Mouse (Mus musculus): Measurements from ENCODE around the gene Ces4a. TPM values are rescaled to one million over a fixed set of nuclear protein-coding genes. Genes with fewer than 3 reads are reported as not detected.
"Not testable (repeated sequence)": the region's sequence is repeated elsewhere in the genome, so short reads cannot be mapped to it uniquely, and the experiment has no call there.

Ces4a gene
- polyA plus RNA-seq, 1 experiment from 2014 or later = not detected

- H3K4me2 ChIP-seq = peak overlapping the region; percentile 79
- H3K27me3 ChIP-seq = peaks cover 57% of the 10 kb centered on the region
- H3K27ac ChIP-seq (replicated peaks) = 0 out of 2 replicates have a peak overlapping the region, but pooled peaks have one; percentile 38
- WGBS (ENCODE audit: insufficient replicate concordance) = 3% methylated on average over 5 of the region's 5 CpGs
- H3K9ac ChIP-seq = no peak overlapping the region
- no peaks in the 10 kb centered on the region for H3K36me3 ChIP-seq (replicated peaks)
- H3K9me3 ChIP-seq (replicated peaks) = no peaks in the 10 kb centered on the region
- peak overlapping the region; percentile 67 for H3K4me3 ChIP-seq (replicated peaks)
- H3K4me1 ChIP-seq (replicated peaks) = peaks cover 20% of the 10 kb centered on the region
- ATAC-seq (ENCODE audit: insufficient read depth) = peak; percentile 8; the same call in 1 of the 2 replicates
These were observed 38.4 kb downstream of the Ces4a start for GRCm38 (mm10) chr8:105170041-105170380.

DNA sequence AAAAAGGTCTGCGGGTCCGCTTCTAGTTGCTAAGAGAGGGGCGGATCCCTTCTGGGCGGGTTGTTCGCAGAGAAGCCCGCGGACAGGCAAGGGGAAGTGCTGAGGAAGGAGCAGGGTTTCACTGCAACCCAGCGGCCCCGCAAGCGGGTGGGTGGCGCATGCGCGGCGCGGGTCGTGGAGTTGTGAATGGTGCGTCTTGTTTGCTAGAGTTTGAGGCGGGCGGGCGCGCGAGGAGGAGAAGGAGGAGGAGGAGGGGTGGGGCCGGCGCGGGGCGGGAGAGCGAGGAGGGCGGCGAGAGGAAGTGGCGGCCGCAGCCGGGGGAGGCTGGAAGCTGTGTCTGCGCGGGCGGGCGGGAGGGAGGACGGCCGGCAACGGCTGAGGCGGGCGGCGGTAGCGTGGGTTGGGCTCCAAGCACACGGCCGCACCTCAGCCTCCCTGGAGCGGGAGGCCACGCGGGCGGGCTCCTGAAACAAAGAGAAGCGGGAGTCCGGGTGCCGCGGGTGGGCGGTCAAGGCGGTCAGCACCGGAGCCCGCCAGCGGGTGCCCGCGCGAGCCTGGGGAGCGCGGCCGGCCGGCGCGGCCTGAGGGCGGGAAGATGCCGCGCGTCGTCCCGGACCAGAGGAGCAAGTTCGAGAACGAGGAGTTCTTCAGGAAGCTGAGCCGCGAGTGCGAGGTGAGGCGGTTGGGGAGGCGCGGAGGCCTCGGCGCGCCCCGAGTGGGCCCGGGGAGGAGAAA, 38.9 kb downstream of the Ces4a start, which contains the start of gene Cbfb:
TSS of gene Cbfb (plus strand) at position 294 of the 735 bp plus-strand sequence.
- Histone ChIP-seq H3K27ac (replicated peaks) (peak within 1 kb of the TSS; percentile 80), H3K27me3 (peaks cover 57% of the 10 kb centered on the region), H3K4me3 (replicated peaks) (peak within 1 kb of the TSS; percentile 67), H3K36me3 (replicated peaks) (no peaks in the 10 kb centered on the region), H3K4me1 (replicated peaks) (peaks cover 20% of the 10 kb centered on the region), H3K4me2 (peak within 1 kb of the TSS; percentile 79), H3K9me3 (replicated peaks) (no peaks in the 10 kb centered on the region), H3K9ac (peak within 1 kb of the TSS; percentile 58)
- WGBS (ENCODE audit: insufficient replicate concordance) = under 1% methylated on average over 84 of the region's 86 CpGs
- ATAC-seq (ENCODE audit: insufficient read depth) = peak; percentile 83

GRCm38 (mm10) chr8:105171116-105172002, 39.8 kb downstream of the Ces4a start:
- ATAC-seq (ENCODE audit: insufficient read depth) = peak; percentile 38
- Histone ChIP-seq H3K9me3 (replicated peaks) (no peaks in the 10 kb centered on the region), H3K4me3 (replicated peaks) (peak overlapping the region; percentile 67), H3K36me3 (replicated peaks) (no peaks in the 10 kb centered on the region), H3K27ac (replicated peaks) (peak overlapping the region; percentile 80), H3K9ac (peak overlapping the region; percentile 58), H3K4me2 (peak overlapping the region; percentile 79), H3K4me1 (replicated peaks) (peaks cover 20% of the 10 kb centered on the region), H3K27me3 (peaks cover 57% of the 10 kb centered on the region)
- WGBS (ENCODE audit: insufficient replicate concordance) = under 1% methylated on average over 91 of the region's 92 CpGs

GRCm38 (mm10) chr8:105172003-105172362, 40.4 kb downstream of the Ces4a start:
- Histone ChIP-seq H3K27me3 (peaks cover 57% of the 10 kb centered on the region), H3K4me3 (replicated peaks) (peak overlapping the region; percentile 67), H3K27ac (replicated peaks) (0 out of 2 replicates have a peak overlapping the region, but pooled peaks have one; percentile 80), H3K9ac (no peak overlapping the region), H3K36me3 (replicated peaks) (no peaks in the 10 kb centered on the region), H3K4me1 (replicated peaks) (peaks cover 20% of the 10 kb centered on the region), H3K4me2 (peak overlapping the region; percentile 79), H3K9me3 (replicated peaks) (no peaks in the 10 kb centered on the region)
- WGBS (ENCODE audit: insufficient replicate concordance) = 7% methylated on average over 6 of the region's 6 CpGs
- no peak for ATAC-seq (ENCODE audit: insufficient read depth)

GRCm38 (mm10) chr8:105175287-105175686, 43.7 kb downstream of the Ces4a start:
- H3K9ac ChIP-seq; H3K9me3 ChIP-seq (replicated peaks); ATAC-seq (ENCODE audit: insufficient read depth); H3K4me3 ChIP-seq (replicated peaks); H3K36me3 ChIP-seq (replicated peaks); H3K4me2 ChIP-seq; H3K27ac ChIP-seq (replicated peaks): not testable (repeated sequence)
- WGBS (ENCODE audit: insufficient replicate concordance) = 75% methylated on average over 3 of the region's 3 CpGs
- Histone ChIP-seq H3K4me1 (replicated peaks) (peaks cover 19% of the 10 kb centered on the region), H3K27me3 (peaks cover 35% of the 10 kb centered on the region)

DNA sequence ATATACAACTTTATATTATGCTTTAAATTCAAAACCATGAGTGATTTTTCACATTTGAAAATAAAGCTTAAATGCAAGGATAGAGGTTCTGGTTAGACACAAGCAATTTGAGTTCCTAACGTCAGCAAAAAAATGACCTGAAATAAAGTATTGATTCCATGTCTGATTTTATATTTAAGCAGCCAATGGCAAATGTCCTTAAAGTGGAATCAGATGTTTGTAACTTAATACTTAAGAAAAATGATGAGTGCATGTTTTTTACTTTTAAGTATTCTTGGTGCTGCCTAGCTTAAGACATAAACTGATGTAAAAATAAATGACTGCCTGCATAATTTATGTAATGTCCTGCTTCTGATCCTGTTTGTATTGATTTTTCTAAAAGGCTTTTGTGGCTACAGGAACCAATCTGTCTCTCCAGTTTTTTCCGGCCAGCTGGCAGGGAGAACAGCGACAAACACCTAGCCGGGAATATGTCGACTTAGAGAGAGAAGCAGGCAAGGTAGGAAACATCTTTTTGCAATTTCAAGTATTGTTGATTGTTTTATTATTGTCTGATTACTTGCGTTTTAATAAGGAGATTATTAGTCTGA, 46.7 kb downstream of the Ces4a start:
- no peak overlapping the region for H3K4me2 ChIP-seq
- H3K27me3 ChIP-seq = peaks cover 7% of the 10 kb centered on the region; the same call in 1 of the 2 replicates
- H3K4me1 ChIP-seq (replicated peaks) = no peaks in the 10 kb centered on the region
- 76% methylated on average over 6 of the region's 6 CpGs for WGBS (ENCODE audit: insufficient replicate concordance)
- H3K36me3 ChIP-seq (replicated peaks) = peaks cover 4% of the 10 kb centered on the region; the same call in 1 of the 2 replicates
- ATAC-seq (ENCODE audit: insufficient read depth) = no peak
- no peak overlapping the region for H3K27ac ChIP-seq (replicated peaks)
- H3K4me3 ChIP-seq (replicated peaks) = no peak overlapping the region
- H3K9me3 ChIP-seq (replicated peaks) = no peaks in the 10 kb centered on the region
- H3K9ac ChIP-seq = no peak overlapping the region

DNA sequence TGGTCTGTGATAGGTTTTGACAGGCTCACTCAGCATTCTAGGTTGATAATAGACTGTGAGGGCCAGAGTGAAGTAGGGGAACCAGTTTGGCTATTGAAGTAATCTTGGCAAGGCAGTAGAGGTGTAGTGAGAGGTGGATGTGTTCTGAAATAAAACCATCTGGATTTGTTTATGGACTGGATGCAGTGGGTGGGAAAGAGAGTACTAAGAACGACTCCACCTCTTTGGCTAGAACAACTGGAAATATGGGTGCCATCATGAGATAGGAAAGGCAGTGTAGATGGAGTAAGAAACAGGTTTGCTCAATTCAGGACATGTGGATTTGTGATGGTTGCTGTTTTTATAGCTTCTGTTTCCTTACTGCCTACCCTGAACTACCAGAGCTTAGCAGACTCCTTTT, 50.6 kb downstream of the Ces4a start:
- Histone ChIP-seq H3K27ac (replicated peaks) (no peak overlapping the region), H3K9ac (no peak overlapping the region), H3K9me3 (replicated peaks) (no peaks in the 10 kb centered on the region), H3K27me3 (no peaks in the 10 kb centered on the region), H3K36me3 (replicated peaks) (peaks cover 3% of the 10 kb centered on the region; the same call in 1 of the 2 replicates), H3K4me2 (no peak overlapping the region), H3K4me3 (replicated peaks) (no peak overlapping the region), H3K4me1 (replicated peaks) (no peaks in the 10 kb centered on the region)
- no peak for ATAC-seq (ENCODE audit: insufficient read depth)
- 60% methylated on average over 1 of the region's 1 CpGs for WGBS (ENCODE audit: insufficient replicate concordance)

- 67% methylated on average over 1 of the region's 1 CpGs for WGBS (ENCODE audit: insufficient replicate concordance)
- no peak overlapping the region for H3K9ac ChIP-seq
- H3K4me1 ChIP-seq (replicated peaks) = no peaks in the 10 kb centered on the region
- no peaks in the 10 kb centered on the region for H3K9me3 ChIP-seq (replicated peaks)
- H3K4me2 ChIP-seq = no peak overlapping the region
- no peak overlapping the region for H3K4me3 ChIP-seq (replicated peaks)
- no peak overlapping the region for H3K27ac ChIP-seq (replicated peaks)
- ATAC-seq (ENCODE audit: insufficient read depth) = no peak
- no peaks in the 10 kb centered on the region for H3K36me3 ChIP-seq (replicated peaks)
- H3K27me3 ChIP-seq = no peaks in the 10 kb centered on the region
These were observed 54.9 kb downstream of the Ces4a start for GRCm38 (mm10) chr8:105186467-105187005.

DNA sequence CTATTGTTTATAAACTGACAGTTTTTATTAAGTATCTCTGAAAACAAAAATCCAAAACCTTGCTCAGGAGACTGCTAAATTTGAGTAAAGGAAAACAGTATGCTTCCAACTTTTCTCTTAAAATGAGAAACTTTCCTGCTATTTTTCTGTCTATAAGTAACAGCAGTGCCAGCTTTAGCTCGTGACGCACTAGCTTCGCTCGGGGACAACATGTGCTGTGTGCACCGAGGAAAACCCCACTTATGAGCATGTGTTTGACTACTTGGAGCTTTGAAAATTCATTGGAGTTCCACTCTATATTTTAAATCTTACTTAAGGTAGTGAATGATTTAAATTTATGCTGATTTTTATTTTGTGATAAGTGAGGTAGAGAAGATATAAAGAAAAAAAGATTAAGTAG, 60.6 kb downstream of the Ces4a start:
- H3K27me3 ChIP-seq = no peaks in the 10 kb centered on the region
- ATAC-seq (ENCODE audit: insufficient read depth) = no peak
- peaks cover 14% of the 10 kb centered on the region for H3K36me3 ChIP-seq (replicated peaks)
- no peaks in the 10 kb centered on the region for H3K4me1 ChIP-seq (replicated peaks)
- no peak overlapping the region for H3K4me2 ChIP-seq
- H3K4me3 ChIP-seq (replicated peaks) = no peak overlapping the region
- no peak overlapping the region for H3K27ac ChIP-seq (replicated peaks)
- 78% methylated on average over 5 of the region's 5 CpGs for WGBS (ENCODE audit: insufficient replicate concordance)
- H3K9ac ChIP-seq = no peak overlapping the region
- H3K9me3 ChIP-seq (replicated peaks) = no peaks in the 10 kb centered on the region

All from liver, embryonic 15.5 days (tissue).